Mouse (Mus musculus) adrenal gland, adult (tissue): ENCODE data around the gene Nsmce1.

ENCODE experiments used
- DNase-seq, 2 experiments: peaks; one replicate each; pipeline ENCODE4 v3.0.0; 2022 to 2023; ENCODE audit warnings: low spot score in 1 of 2; ENCODE audit not compliant: inconsistent age in 2 of 2

The Nsmce1 gene

DNA sequence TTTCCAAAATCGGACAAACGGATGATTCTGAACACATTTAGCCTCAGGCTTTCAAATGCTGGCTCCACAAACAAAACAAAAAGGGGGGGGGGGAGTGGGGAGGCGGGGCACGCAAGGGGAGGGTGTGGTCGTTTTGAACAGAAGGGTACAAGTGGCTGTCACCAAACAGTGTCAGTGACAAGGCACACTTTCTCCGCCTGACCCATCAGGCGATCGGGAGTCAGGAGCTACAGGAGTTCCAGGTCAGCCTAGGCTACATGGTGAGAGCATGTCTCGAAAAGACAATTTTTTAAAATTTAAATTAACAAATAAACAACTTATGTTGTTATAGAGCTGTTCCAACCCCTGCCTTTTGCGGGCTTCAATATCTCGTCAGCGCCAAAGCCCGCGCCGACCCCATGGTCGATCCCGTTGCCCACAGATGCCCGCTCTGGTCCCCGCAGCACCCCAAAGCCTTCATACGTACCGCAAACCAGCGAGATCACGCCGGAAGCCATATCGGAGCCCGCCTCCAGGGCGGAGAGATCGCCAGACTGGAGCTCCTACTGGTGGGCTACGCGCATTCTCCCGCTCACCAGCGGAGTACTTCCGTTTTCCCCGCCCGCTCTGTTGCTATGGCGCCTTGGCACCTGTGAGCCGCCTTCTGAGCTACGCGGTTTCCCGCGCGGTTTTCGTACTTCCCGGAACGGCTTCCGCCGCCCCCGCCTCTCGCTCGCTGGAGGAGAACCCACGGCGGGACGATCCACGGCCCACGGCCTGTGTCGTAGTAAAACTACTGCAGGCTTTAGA lies at the start of gene Nsmce1:
Gene Nsmce1 (minus strand): TSS at position 650 of the 789 bp plus-strand sequence.
- DNase-seq = peak; percentile 96 to 98

DNA sequence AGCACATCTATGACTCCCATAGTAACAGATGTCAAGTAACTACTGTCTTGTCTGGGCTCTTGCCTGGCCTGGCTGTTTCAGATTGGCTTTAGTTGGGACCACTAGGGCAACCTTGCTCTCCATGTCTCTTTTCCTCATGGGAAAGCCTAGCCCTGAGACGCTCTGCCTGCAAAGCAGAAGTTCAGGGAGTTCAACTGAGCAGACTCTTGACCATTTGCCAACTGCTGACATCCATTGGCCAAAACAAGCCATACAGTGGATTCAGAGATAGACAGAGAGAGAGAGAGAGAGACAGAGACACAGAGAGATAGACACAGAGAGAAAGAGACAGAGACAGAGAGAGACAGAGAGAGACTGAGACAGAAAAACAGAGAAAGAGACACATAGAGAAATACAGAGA lies 49.6 kb upstream of the Nsmce1 start:
- peak in 1 of 2 experiments; percentile 23 for DNase-seq

DNA sequence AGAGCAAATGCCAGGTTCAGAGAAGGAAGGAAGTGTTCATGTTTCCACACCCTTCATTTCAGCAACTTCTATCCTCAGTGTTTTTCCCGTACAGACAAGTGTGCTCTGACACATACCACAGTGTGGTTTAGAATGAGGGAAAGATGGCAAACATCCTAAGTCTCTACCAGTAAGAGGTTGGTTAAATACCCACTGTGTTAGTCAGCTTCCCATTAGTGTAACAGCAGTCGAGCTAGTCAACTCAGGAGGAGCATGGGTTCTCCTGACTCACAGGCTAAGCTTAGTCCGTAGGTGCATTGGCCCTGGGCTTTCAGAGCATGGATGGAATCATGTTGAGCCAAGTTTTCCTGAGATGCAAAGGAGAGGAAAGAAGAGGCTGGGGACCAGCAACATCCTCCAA lies 48.0 kb upstream of the Nsmce1 start:
- DNase-seq = no peak

DNA sequence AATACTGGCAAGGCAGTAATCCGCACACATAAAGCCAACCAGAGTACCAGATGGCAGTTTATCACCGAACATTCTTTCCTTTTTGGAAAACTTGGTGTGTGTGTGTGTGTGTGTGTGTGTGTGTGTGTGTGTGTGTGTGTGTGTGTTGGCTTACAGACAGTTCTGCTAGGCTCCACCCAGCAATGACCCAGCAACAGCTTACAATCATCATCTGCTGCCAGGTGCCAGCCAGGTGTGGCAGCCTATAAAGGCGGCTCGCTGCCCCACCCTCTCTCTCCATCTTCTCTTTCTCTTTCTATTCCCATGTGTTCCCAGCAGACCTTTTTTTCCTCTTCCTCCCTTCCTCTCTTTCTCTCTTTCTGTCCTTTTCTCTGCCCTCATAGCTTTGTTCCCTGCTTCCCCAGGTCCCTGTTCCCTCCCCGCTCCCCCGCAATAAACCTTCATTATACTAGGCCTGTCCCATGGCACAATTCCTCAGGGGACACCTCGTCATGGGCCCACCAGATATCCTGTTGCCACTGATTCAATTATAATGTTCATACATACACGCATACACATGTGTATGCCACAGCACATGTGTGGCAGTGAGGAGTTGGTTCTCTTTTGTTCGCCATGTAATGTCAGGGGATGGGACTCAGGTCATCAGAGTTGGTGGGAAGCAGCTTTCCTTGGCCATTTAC lies 36.6 kb upstream of the Nsmce1 start:
- no peak for DNase-seq

DNA sequence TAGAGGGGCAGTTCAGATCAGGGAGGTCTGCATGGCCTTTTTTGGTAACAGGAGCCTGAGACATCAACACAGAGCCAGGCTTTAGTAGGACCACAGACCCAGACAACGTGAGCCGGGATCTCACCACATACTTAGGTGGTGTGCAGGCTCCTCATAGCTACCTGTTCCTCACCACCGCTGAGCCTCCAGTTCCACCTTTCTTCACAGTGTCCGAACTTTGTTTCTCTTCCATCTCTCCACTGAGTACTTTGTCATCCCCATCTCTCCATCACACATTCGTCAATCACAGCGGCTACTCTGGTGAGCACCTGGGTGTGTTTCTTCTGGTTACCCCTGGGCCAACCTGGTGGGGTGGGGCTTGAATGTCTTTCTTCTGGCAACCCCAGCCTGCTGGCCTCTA lies 35.8 kb upstream of the Nsmce1 start:
- DNase-seq = no peak

DNA sequence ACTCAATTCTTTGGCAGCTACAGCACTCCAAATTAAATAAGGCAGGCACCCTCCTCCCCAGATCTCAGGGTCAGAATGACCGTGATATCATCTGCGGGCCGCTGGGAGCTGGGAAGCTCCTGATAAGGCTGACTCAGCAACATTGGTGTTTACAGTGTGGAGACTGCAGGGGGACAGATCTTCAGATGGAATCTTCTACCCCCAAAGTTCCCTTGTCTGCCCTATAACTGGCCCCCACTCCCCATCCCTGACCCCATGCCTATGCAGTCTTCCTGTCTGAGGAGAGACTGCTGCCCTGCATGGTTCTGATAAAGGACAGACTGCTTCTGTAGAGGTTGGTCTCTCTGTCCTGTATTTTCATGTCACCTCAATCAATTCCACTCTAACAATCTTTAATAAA lies 31.7 kb upstream of the Nsmce1 start:
- peak; percentile 69 to 82 for DNase-seq

DNA sequence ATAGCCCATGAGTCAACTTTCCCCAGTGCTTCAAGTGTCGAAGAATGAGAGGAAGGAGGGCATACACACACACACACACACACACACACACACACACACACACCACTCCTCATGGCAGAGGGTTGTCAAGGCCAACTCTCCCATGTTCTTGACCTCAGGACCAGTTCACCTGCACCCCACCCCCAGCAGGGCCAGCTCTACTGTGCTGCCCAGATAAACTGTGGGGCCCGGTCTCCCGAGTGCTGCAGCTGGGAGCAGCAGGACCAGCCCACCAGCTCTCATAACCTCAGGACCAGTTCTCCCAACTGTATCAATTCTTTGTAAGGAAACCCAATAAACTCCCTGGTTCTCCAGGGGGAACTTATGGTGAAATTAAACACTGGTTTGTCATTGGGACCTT lies 28.3 kb upstream of the Nsmce1 start:
- DNase-seq = no peak

DNA sequence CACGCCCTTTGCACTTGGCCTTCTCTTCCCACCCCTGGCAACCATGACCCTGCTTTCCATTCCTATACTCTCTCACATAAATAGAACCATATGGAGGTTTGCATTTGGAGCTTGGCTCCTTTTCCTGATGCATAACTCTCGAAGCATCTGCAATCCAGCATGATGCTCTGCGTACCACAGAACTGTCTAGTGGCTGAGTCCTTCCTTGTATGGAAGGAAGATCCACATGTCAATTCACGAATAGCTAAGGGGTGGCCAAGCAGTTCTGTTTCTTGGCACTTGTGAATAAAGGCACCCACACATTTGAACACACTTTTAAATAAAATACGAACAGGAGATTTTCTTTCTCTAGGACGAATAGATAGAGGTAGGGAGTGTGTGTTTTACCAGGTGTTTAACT lies 26.1 kb upstream of the Nsmce1 start:
- DNase-seq = no peak

DNA sequence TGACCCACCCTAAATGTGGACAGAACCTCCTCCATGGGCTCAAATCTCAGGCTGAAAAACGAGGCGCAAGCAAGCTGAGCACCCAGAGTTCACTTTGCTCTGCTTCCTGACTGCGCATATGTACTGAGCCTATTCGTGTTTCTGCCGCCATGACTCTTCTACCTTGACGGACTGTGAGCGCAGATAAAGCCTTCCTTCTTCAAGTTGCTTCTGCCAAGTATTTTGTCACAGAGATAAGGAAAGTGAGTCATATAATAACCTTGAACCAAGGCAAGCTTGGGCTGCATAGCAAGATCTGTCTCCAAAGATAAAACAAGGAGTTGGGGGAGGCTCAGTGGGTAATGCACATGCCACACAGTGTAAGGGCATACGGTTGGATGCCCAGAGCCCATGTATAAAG lies 25.3 kb upstream of the Nsmce1 start:
- peak; percentile 34 to 80 for DNase-seq

DNA sequence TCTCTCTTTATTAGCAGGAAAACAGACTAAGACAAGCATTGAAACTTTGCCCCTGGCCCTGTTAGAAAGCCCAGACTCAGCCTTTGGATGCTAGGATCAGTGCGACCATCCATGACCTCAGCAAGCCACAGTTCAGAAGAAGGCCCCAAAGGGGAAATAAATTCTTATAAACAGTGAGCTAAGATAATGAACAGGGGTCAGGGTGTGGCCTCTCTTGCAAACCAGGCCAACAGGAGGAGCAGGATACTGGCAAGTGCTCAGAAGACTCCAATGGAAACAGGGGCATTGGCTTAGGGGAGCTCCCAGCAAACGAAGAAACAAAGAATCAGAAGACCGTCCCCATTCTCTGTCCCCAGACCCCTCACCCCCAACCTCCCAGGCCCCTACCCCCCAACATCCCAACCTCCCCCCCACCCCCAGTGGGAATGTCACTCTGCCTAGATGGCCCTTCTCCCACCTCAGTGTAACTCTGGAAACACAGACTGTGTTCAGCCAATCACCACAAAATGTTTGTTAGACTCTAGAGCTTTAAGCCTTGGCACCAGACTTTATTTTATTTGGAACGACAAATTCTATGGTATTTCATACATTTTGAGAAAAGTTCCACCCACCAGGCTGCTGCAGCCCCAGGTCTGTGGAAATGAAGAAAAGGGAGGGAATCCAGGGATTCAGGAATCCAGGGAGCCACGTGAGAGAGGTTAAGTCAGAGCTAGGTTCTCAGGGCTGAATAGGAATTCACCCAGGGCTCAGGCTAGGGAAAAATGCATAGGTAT lies 23.9 kb upstream of the Nsmce1 start:
- DNase-seq = no peak

DNA sequence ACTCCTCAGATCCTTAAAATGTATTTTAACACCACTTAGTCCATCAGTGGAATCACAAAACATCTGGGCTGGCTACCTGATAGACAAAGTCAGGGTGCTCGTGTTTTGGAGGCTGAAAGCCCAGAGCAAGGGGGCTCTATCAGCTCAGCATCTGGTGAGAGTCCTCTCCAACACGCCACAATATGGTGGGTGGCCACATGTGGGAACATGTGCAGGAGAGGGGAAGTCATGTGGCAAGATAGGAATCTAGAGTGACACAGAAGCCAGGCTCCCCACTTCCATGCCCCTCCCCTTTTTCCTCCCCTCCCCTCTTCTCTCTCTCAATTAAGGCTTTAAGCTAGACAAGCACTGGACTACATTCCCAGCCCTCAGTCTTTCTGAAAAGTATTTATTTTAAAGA lies 20.5 kb upstream of the Nsmce1 start:
- no peak for DNase-seq

DNA sequence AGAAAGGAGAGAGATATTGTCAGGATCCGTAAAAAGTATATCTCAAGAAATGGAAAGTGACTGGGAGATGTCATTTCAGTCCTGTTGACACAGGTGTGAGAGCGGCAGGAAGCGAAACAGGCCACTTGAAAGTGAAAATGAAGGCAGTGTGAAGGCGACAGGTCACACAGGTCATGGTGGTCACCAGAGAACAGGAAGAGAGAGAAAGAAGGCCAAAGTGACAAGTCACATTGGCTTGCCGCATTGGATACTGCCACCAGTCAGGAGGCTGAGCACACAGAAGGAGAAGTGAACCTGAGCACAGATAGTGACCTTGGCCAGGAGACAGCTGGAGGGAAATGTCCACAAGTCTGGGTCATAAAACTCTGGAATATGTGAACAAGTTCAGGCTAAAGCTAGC lies 20.0 kb upstream of the Nsmce1 start:
- no peak for DNase-seq

DNA sequence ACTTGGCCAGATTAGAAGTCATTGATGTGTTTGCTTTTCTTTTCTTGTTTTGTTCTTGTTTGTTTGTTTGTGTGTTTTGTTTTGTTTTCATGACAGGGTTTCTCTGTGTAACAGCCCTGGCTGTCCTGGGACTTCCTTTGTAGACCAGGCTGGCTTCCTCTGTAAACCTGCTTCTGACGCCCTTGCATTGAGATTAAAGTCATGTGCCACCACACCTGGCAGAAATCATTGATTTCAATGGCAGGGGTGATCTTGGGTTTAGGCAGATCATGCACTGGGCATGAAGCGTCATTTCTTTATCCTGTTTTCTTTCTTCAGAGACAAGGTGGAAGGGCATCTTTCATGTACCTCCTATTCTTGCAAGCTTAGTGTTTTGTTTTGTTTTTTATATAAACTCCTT lies 15.9 kb upstream of the Nsmce1 start:
- no peak for DNase-seq

DNA sequence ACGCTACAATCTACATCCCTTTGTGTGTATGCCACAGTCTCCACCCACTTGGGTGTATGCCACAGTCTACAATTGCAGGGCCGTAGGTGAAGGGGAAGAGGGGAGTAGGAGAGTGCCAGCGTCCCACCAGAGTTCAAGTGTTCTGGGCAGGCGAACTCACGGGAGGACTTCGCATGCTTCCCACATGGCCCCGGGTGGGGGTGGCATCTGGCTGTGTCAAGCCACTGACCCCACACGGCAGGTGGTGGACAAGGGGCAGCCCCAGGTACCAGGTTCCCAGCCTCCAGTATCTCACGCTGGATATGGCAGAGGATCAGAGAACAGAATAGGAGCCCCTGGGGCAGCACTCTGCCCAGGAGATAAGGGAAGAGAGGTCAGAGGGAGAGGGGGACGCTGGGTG lies 14.2 kb upstream of the Nsmce1 start:
- DNase-seq = no peak

DNA sequence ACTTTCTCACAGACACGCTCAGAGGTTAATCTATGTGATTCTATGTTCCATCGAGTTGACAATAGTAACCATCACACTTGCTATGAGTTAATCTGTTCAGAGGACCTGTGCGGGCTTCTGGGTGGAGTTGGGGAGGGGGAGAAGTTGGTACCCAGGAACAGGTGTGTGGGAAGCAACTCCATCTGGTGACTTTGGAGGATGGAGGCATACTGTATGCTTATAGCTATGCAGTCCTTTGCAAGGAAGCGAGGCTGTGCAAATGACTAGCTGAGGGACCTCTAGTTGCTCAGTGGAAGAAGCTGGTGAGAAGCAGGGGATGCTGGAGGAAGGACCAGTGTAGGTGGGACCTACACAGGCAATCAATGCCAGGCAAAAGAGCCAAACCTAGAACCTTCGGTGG lies 13.2 kb upstream of the Nsmce1 start:
- DNase-seq = no peak

DNA sequence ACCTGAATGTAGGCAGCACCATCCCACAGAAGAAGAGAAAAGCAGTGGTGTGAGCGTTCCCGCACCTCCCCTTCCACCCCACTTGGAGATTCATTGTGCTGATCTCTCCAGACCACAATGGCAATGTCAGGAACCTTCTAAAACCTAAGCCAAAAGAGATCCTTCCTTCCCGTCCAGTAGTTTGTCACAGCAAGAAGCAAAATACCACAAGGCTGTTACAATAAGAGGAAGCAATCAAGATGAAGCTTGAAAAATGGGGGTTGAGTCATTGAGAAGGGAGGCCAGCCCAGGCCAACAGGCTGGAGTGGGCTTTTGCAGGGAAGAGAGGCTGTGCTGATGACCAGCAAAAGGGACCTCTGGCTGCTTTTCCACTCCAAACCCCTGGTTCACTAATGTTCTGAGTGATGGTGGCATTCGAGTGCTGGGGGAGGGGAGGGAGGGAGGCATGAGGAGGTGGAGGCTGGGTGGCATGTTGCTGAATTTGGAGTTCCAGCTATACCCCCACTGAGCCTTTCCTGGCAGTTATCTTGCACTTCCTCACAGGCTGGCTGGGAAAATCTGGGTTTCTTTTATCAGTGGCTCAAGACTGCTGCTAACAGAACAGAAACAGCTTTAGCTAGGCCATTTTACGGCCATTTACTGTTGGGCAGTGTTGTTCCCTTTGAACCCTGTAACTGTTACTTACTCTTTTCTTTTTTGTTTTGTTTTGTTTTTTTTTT lies 12.1 kb upstream of the Nsmce1 start:
- DNase-seq = no peak

DNA sequence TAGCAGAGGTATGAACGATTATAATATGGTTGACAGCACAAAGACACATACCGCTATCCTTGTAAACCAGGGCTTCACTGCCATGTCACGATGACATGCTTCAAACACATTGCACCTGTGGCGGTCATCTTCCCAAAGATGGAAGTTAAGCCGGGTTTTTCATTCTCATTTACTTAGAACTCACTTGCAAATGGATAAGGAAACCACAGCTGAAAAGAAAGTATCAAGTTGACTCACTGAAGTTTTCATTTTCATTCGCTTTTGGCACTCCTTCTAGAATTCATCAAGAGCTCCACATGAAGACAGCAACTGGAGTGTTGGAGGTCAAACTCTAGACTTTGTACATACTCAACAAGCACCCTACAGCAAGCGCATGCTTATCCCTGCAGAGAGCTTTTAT lies 9.5 kb upstream of the Nsmce1 start:
- no peak for DNase-seq

DNA sequence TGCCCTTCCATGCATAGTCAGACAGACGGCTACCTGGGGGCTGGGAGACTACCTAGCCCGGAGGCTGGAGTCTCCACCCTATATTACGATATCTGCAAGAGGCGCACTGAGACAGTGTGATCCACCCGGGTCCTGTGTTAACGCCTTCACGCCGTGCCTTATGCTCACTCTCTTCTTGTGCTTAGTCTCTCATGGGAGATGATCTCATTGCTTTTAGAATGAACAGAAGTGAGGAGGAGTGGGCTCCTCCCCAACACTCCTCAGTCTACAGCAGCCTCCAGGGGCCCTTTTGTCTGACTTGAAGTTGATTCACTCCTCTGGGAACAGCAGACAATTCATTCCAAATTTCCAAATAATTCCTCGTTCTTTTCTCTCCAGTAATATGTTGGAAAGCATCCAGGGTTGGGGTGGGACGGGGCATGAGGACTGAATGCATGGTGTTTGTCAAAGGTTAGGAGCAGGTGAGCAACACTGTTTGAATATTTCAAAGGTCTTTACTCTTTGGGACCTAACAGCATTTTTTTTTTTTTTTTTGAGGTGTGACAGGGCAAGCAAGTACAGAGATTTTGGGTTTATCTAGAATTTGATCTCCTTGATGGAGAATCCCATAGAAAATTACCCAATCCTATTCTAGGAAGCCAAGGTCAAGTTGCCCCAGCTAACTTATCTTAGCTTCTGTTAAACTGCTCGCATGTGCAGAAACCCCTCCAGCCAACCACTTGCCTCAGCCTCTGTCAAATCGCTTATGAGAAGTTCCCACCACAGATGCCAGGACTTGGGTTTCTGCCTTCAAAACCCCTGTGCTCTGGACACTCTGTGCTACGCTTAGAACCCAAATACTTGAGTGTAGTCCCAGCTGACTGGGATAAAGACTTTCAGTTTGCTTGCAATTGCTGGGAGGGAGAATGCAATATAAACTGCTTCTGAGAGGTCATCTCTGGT lies 8.8 kb upstream of the Nsmce1 start:
- no peak for DNase-seq

DNA sequence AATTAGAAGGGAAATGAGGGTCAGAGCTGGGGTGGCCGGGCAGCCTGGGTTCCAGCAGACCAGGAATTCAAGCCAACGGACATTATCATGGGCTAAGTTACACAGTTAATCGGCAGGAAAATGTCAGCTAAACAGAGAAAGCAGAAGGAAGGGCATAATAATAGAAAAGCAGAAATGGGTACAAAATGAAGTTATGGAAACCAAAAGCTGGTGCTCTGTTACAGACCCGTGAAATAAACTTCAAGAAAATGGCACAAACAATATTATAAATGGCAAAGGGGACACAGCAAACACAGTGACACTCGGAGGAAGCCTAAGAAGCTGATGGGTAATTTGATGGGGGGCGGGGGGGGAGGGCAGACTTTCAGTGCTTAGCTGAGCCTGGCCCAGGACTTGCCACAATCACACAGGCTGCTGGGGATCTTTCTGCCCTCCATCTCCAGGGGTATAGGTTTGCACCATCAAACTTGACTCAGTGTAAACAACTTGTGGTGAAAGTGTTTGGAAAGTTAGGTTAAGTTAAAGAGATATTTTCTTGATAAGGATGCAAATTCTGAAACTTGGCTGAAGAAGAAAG lies 4.6 kb upstream of the Nsmce1 start:
- no peak for DNase-seq

DNA sequence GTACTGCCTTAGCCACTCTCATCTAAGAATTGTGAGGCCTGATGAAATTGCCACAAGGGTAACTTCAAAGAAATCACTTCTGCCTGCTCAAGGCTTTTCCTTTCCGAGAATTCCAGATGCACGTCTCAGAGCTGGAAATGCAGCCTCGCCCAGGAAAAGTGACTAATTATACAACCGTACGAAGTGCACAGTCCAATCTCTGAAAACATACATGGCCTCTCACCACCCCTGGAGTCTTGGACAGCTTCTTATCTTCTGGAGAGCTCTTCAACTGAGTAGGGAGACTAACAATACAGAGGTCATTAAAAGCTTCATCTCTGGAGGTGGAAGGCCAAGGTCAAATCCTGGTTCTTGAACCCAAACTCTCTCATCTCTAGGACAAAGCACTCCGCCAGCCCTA lies 1.2 kb upstream of the Nsmce1 start:
- DNase-seq = peak in 1 of 2 experiments; percentile 65
